Mouse (Mus musculus): Measurements from ENCODE around the gene Aqp7.

DNA sequence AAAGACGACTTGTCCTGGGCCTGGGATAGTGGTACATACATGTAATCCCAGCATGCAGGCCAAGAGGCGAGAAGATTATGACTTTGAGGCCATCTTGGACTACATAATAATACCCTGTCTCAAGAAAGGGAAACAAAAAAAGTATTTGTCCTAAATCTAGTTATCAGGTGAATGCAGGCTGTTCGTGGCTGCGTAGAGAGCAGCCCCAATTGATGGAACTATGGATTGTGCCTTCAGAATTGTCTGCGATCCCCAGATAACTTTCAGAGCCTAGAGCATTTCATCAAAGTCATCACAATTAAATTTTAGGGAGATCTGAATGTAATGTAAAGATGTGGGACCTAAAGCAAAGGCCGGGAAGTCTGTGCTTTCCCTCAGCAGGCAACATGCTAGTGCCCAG is 51.6 kb downstream of the Aqp7 start:
- TF ChIP-seq TAL1 (IDR thresholded peaks at IDR 0.05; ENCODE audit: low read length) (no peak), GATA1 (IDR thresholded peaks at IDR 0.05; ENCODE audit: low read length) (no peak)

All from erythroblast, embryonic 14.5 days (primary cell).